Mouse (Mus musculus) MEL (cell line): Measurements from ENCODE around the gene Anapc11. TPM values are rescaled to one million over a fixed set of nuclear protein-coding genes. Genes with fewer than 3 reads are reported as not detected.

Experiments used
- DNase-seq: peaks from one replicate; pipeline ENCODE4 v3.0.0; 2011; ENCODE audit warnings: low read depth, low spot score
- H3K27ac ChIP-seq: 2 replicates; pipeline ENCODE4 v1.5.1; 2012; ENCODE audit warnings: low read depth, mild to moderate bottlenecking, control low read depth, low read length, moderate library complexity; ENCODE audit not compliant: control insufficient read depth
- H3K27me3 ChIP-seq, 2 experiments: fragments of 150-350 bp in 1 of 2; sonication (generic) in 1 of 2; 2 replicates each; pipeline ENCODE4 v1.6.1; 2012; ENCODE audit warnings: low read length in 2 of 2, mild to moderate bottlenecking in 2 of 2, improper control_type of control experiment in 1 of 2, moderate library complexity in 1 of 2; ENCODE audit not compliant: insufficient read depth in 2 of 2, control insufficient read depth in 1 of 2
- H3K36me3 ChIP-seq, 2 experiments: 2 replicates each; pipeline ENCODE4 v1.6.1; 2012 to 2014; ENCODE audit warnings: low read length in 2 of 2, improper control_type of control experiment in 1 of 2, inconsistent platforms in 1 of 2, mild to moderate bottlenecking in 1 of 2; ENCODE audit not compliant: insufficient read depth in 2 of 2, control insufficient read depth in 1 of 2
- H3K4me1 ChIP-seq, 2 experiments: fragments of 150-350 bp in 1 of 2; sonication (generic) in 1 of 2; 2 replicates each; pipeline ENCODE4 v1.6.1; 2012; ENCODE audit warnings: low read length in 2 of 2, improper control_type of control experiment in 1 of 2, mild to moderate bottlenecking in 1 of 2; ENCODE audit not compliant: insufficient read depth in 2 of 2, control insufficient read depth in 1 of 2
- H3K4me3 ChIP-seq, 2 experiments: fragments of 150-350 bp in 1 of 2; sonication (generic) in 1 of 2; 2 replicates each; pipeline ENCODE4 v1.5.1; 2012; ENCODE audit warnings: low read depth in 2 of 2, low read length in 2 of 2, mild to moderate bottlenecking in 2 of 2, moderate library complexity in 2 of 2, control low read depth in 1 of 2, improper control_type of control experiment in 1 of 2; ENCODE audit not compliant: control insufficient read depth in 1 of 2, insufficient read depth in 1 of 2
- H3K79me2 ChIP-seq: 2 replicates; pipeline ENCODE4 v1.6.1; 2012; ENCODE audit warnings: mild to moderate bottlenecking, low read length, moderate library complexity; ENCODE audit not compliant: control insufficient read depth, poor library complexity, insufficient read depth
- H3K9ac ChIP-seq: 2 replicates; pipeline ENCODE4 v1.6.1; 2012; ENCODE audit warnings: low read depth, mild to moderate bottlenecking, control low read depth, low read length, moderate library complexity; ENCODE audit not compliant: control insufficient read depth, poor library complexity, severe bottlenecking
- H3K9me3 ChIP-seq: fragments of 150-350 bp; sonication (generic); replicated peaks from 2 replicates; pipeline ENCODE4 v1.6.1; 2012; ENCODE audit warnings: mild to moderate bottlenecking, low read length, improper control_type of control experiment, moderate library complexity; ENCODE audit not compliant: insufficient read depth
- BHLHE40 ChIP-seq: IDR thresholded peaks from 2 replicates; pipeline ENCODE4 v1.6.1; 2012; ENCODE audit warnings: low read depth, mild to moderate bottlenecking, inconsistent platforms, low read length, improper control_type of control experiment, borderline replicate concordance
- CHD1 ChIP-seq: IDR thresholded peaks from 2 replicates; pipeline ENCODE4 v1.6.1; 2012; ENCODE audit warnings: low read depth, mild to moderate bottlenecking, inconsistent platforms, low read length, improper control_type of control experiment
- CHD2 ChIP-seq: IDR thresholded peaks from 2 replicates; pipeline ENCODE4 v1.6.1; 2011; ENCODE audit warnings: low read length, improper control_type of control experiment
- CTCF ChIP-seq, 3 experiments: IDR thresholded peaks in 2 of 3; conservative IDR thresholded peaks in 1 of 3; 2 replicates each; pipeline ENCODE4 v1.5.1; 2011 to 2012; ENCODE audit warnings: low read length in 3 of 3, low read depth in 2 of 3, mild to moderate bottlenecking in 2 of 3, improper control_type of control experiment in 1 of 3, inconsistent platforms in 1 of 3, mixed read lengths in 1 of 3, moderate library complexity in 1 of 3; ENCODE audit not compliant: control insufficient read depth in 1 of 3, insufficient read depth in 1 of 3, poor library complexity in 1 of 3, severe bottlenecking in 1 of 3
- E2F4 ChIP-seq: IDR thresholded peaks from 2 replicates; pipeline ENCODE4 v1.6.1; 2011; ENCODE audit warnings: low read depth, low read length, improper control_type of control experiment, borderline replicate concordance
- ELF1 ChIP-seq: IDR thresholded peaks from 2 replicates; pipeline ENCODE4 v1.6.1; 2014; ENCODE audit warnings: low read depth, mild to moderate bottlenecking, inconsistent platforms, low read length, improper control_type of control experiment, moderate library complexity
- EP300 ChIP-seq, 2 experiments: IDR thresholded peaks; 2 replicates each; pipeline ENCODE4 v1.6.1; 2011; ENCODE audit warnings: improper control_type of control experiment in 2 of 2, low read length in 2 of 2, low read depth in 1 of 2, mild to moderate bottlenecking in 1 of 2
- ETS1 ChIP-seq: IDR thresholded peaks from 2 replicates; pipeline ENCODE4 v1.6.1; 2012; ENCODE audit warnings: low read depth, mild to moderate bottlenecking, inconsistent platforms, low read length, improper control_type of control experiment, moderate library complexity
- GABPA ChIP-seq: IDR thresholded peaks from 2 replicates; pipeline ENCODE4 v1.6.1; 2012; ENCODE audit warnings: low read depth, mild to moderate bottlenecking, inconsistent platforms, low read length, improper control_type of control experiment, moderate library complexity
- GATA1 ChIP-seq: IDR thresholded peaks from 2 replicates; pipeline ENCODE4 v1.6.1; 2011; ENCODE audit warnings: low read depth, low read length, improper control_type of control experiment
- HCFC1 ChIP-seq: IDR thresholded peaks from 2 replicates; pipeline ENCODE4 v1.6.1; 2012; ENCODE audit warnings: low read depth, mild to moderate bottlenecking, inconsistent platforms, low read length, improper control_type of control experiment, moderate library complexity
- JUND ChIP-seq: IDR thresholded peaks from 2 replicates; pipeline ENCODE4 v1.6.1; 2011; ENCODE audit warnings: low read depth, mild to moderate bottlenecking, improper control_type of control experiment, low read length
- KAT2A ChIP-seq: conservative IDR thresholded peaks from 2 replicates; pipeline ENCODE4 v1.6.1; 2012; ENCODE audit warnings: low read depth, low read length, improper control_type of control experiment, inconsistent platforms
- MAFK ChIP-seq: IDR thresholded peaks from 2 replicates; pipeline ENCODE4 v1.6.1; 2011; ENCODE audit warnings: low read depth, mild to moderate bottlenecking, low read length, improper control_type of control experiment, borderline replicate concordance
- MAX ChIP-seq: IDR thresholded peaks from 2 replicates; pipeline ENCODE4 v1.6.1; 2011; ENCODE audit warnings: low read length, improper control_type of control experiment
- MAZ ChIP-seq: IDR thresholded peaks from 2 replicates; pipeline ENCODE4 v1.6.1; 2012; ENCODE audit warnings: low read depth, mild to moderate bottlenecking, inconsistent platforms, low read length, improper control_type of control experiment
- MYB ChIP-seq: IDR thresholded peaks from 2 replicates; pipeline ENCODE4 v1.6.1; 2011; ENCODE audit warnings: mild to moderate bottlenecking, low read depth, low read length, improper control_type of control experiment
- MYC ChIP-seq: IDR thresholded peaks from 2 replicates; pipeline ENCODE4 v1.6.1; 2011; ENCODE audit warnings: low read depth, mild to moderate bottlenecking, low read length, improper control_type of control experiment, moderate library complexity
- NELFE ChIP-seq: IDR thresholded peaks from 2 replicates; pipeline ENCODE4 v1.6.1; 2011; ENCODE audit warnings: low read depth, low read length, improper control_type of control experiment
- POLR2A ChIP-seq, 2 experiments: IDR thresholded peaks; 2 replicates each; pipeline ENCODE4 v1.6.1; 2011 to 2012; ENCODE audit warnings: low read length in 2 of 2, mild to moderate bottlenecking in 2 of 2, control low read depth in 1 of 2, improper control_type of control experiment in 1 of 2, low read depth in 1 of 2, moderate library complexity in 1 of 2; ENCODE audit not compliant: control insufficient read depth in 1 of 2, insufficient read depth in 1 of 2, poor library complexity in 1 of 2
- POLR2AphosphoS2 ChIP-seq: IDR thresholded peaks from 2 replicates; pipeline ENCODE4 v1.6.1; 2011; ENCODE audit warnings: low read length, improper control_type of control experiment
- POLR2AphosphoS5 ChIP-seq: IDR thresholded peaks from 2 replicates; pipeline ENCODE4 v1.6.1; 2012; ENCODE audit warnings: low read depth, borderline replicate concordance, mild to moderate bottlenecking, inconsistent platforms, low read length, moderate library complexity, mixed read lengths
- RAD21 ChIP-seq: IDR thresholded peaks from 2 replicates; pipeline ENCODE4 v1.6.1; 2011; ENCODE audit warnings: mild to moderate bottlenecking, low read depth, low read length, improper control_type of control experiment
- RCOR1 ChIP-seq: IDR thresholded peaks from 2 replicates; pipeline ENCODE4 v1.6.1; 2012; ENCODE audit warnings: low read depth, mild to moderate bottlenecking, inconsistent platforms, low read length, improper control_type of control experiment
- SIN3A ChIP-seq: IDR thresholded peaks from 2 replicates; pipeline ENCODE4 v1.6.1; 2012; ENCODE audit warnings: low read length, improper control_type of control experiment, inconsistent platforms
- SMC3 ChIP-seq: IDR thresholded peaks from 2 replicates; pipeline ENCODE4 v1.6.1; 2011; ENCODE audit warnings: low read depth, low read length, improper control_type of control experiment
- TAL1 ChIP-seq: IDR thresholded peaks from 2 replicates; pipeline ENCODE4 v1.6.1; 2012; ENCODE audit warnings: mild to moderate bottlenecking, inconsistent platforms, low read length, moderate library complexity, mixed read lengths
- TBP ChIP-seq: IDR thresholded peaks from 2 replicates; pipeline ENCODE4 v1.8.0; 2011; ENCODE audit warnings: low read depth, low read length, improper control_type of control experiment
- TCF12 ChIP-seq: IDR thresholded peaks from 2 replicates; pipeline ENCODE4 v1.6.1; 2014; ENCODE audit warnings: low read depth, mild to moderate bottlenecking, inconsistent platforms, low read length, improper control_type of control experiment, moderate library complexity
- UBTF ChIP-seq: IDR thresholded peaks from 2 replicates; pipeline ENCODE4 v1.6.1; 2012; ENCODE audit warnings: low read depth, mild to moderate bottlenecking, inconsistent platforms, low read length, improper control_type of control experiment, moderate library complexity, borderline replicate concordance; ENCODE audit not compliant: insufficient read depth
- USF1 ChIP-seq: IDR thresholded peaks from 2 replicates; pipeline ENCODE4 v1.6.1; 2014; ENCODE audit warnings: low read depth, mild to moderate bottlenecking, inconsistent platforms, low read length, improper control_type of control experiment, moderate library complexity
- USF2 ChIP-seq, 2 experiments: IDR thresholded peaks; 2 replicates each; pipeline ENCODE4 v1.6.1; 2011 to 2012; ENCODE audit warnings: improper control_type of control experiment in 2 of 2, low read length in 2 of 2, borderline replicate concordance in 1 of 2, inconsistent platforms in 1 of 2, low read depth in 1 of 2, mild to moderate bottlenecking in 1 of 2; ENCODE audit not compliant: insufficient read depth in 1 of 2
- ZC3H11A ChIP-seq: IDR thresholded peaks from 2 replicates; pipeline ENCODE4 v1.6.1; 2012; ENCODE audit warnings: low read depth, mild to moderate bottlenecking, inconsistent platforms, low read length, improper control_type of control experiment
- ZKSCAN1 ChIP-seq: IDR thresholded peaks from 2 replicates; pipeline ENCODE4 v1.6.1; 2012; ENCODE audit warnings: low read depth, mild to moderate bottlenecking, inconsistent platforms, low read length, improper control_type of control experiment, moderate library complexity
- ZMIZ1 ChIP-seq: IDR thresholded peaks from 2 replicates; pipeline ENCODE4 v1.6.1; 2012; ENCODE audit warnings: low read depth, mild to moderate bottlenecking, inconsistent platforms, low read length, improper control_type of control experiment, moderate library complexity
- ZNF384 ChIP-seq: IDR thresholded peaks from 2 replicates; pipeline ENCODE4 v1.6.1; 2012; ENCODE audit warnings: low read depth, mild to moderate bottlenecking, inconsistent platforms, low read length, improper control_type of control experiment
- polyA plus RNA-seq, 2 experiments: library from polyadenylated mRNA; stranded (reverse) in 1 of 2; unstranded in 1 of 2; fragments of >175 nt in 1 of 2; fragments of >200 nt in 1 of 2; gene quantifications; 2 replicates each; pipeline versions ENCODE4 v1.2.1 to v1.2.4; 2012; ENCODE audit warnings: low replicate concordance in 2 of 2, low read depth in 1 of 2; ENCODE audit not compliant: insufficient read length in 2 of 2, insufficient read depth in 1 of 2, missing spikeins in 1 of 2
- total RNA-seq: library from RNA; depleted of rRNA; stranded (reverse); fragments of 300-350 nt; gene quantifications from 2 replicates; pipeline ENCODE4 v1.2.3, GENCODE M21; 2012; rRNA removed

The Anapc11 gene
- 97.3 and 130 TPM in 2 replicates for total RNA-seq
- polyA plus RNA-seq = 100 to 1,000 TPM in 1 of 2 experiments, not detected in 1; 120 TPM

- Histone ChIP-seq H3K79me2 (peaks cover 59% of the 10 kb centered on the region), H3K4me1 (peaks cover 5 to 39% of the 10 kb centered on the region in 2 experiments), H3K9ac (peak within 1 kb of the TSS; percentile 99), H3K4me3 (peak within 1 kb of the TSS; percentile 89 to 95), H3K27ac (peak within 1 kb of the TSS; percentile 92), H3K36me3 (peaks cover 39 to 52% of the 10 kb centered on the region in 2 experiments), H3K27me3 (no peaks in the 10 kb centered on the region), H3K9me3 (no peaks in the 10 kb centered on the region)
- peak; percentile 99 for DNase-seq
- TF ChIP-seq ETS1 (peak; percentile 76; the same call in 1 of the 2 replicates), JUND (no peak), USF1 (peak; percentile 79), RAD21 (no peak), EP300 (IDR thresholded peaks at IDR 0.05; ENCODE audit: low read depth in 1 of 2, low read length in 2 of 2) (peak in 1 of 2 experiments; percentile 62; a peak in 2 of 4 replicates), E2F4 (peak; percentile 88; the same call in 1 of the 2 replicates), HCFC1 (peak; percentile 89), POLR2A (IDR thresholded peaks at IDR 0.05; ENCODE audit: control insufficient read depth in 1 of 2, insufficient read depth in 1 of 2, low read depth in 1 of 2, low read length in 2 of 2, poor library complexity in 1 of 2) (peak; percentile 91 to 97), BHLHE40 (no peak), UBTF (no peak), CHD2 (no peak), GATA1 (no peak), CTCF (IDR thresholded peaks at IDR 0.05 in 2 of 3, conservative IDR thresholded peaks at IDR 0.05 in 1 of 3; ENCODE audit: control insufficient read depth in 1 of 3, insufficient read depth in 1 of 3, low read depth in 2 of 3, low read length in 3 of 3, poor library complexity in 1 of 3, severe bottlenecking in 1 of 3) (peak in 1 of 3 experiments; percentile 9; a peak in 1 of 6 replicates), ELF1 (peak; percentile 79; the same call in 1 of the 2 replicates), POLR2AphosphoS2 (peak; percentile 88), MYB (peak; percentile 73), RCOR1 (peak; percentile 19; the same call in 1 of the 2 replicates), CHD1 (no peak), ZNF384 (no peak), SIN3A (peak; percentile 66), TAL1 (no peak), GABPA (no peak), KAT2A (peak; percentile 81), TCF12 (peak; percentile 66; the same call in 1 of the 2 replicates), NELFE (peak; percentile 89), ZKSCAN1 (no peak), MAFK (no peak), USF2 (IDR thresholded peaks at IDR 0.05; ENCODE audit: borderline replicate concordance in 1 of 2, insufficient read depth in 1 of 2, low read depth in 1 of 2, low read length in 2 of 2) (no peak), ZC3H11A (no peak), SMC3 (no peak), POLR2AphosphoS5 (no peak; the same call in 1 of the 2 replicates), MAZ (peak; percentile 89; the same call in 1 of the 2 replicates), MAX (peak; percentile 99), TBP (peak; percentile 77; the same call in 1 of the 2 replicates), MYC (no peak; the same call in none of the 2 replicates), ZMIZ1 (peak; percentile 96)
These were observed at the start of gene Anapc11, which contains the start of gene Alyref for GRCm38 (mm10) chr11:120598283-120598989. TSS of gene Anapc11 (plus strand) at chr11:120598421. TSS of gene Alyref (minus strand) at chr11:120598365.
